In the genomic region with DNA sequence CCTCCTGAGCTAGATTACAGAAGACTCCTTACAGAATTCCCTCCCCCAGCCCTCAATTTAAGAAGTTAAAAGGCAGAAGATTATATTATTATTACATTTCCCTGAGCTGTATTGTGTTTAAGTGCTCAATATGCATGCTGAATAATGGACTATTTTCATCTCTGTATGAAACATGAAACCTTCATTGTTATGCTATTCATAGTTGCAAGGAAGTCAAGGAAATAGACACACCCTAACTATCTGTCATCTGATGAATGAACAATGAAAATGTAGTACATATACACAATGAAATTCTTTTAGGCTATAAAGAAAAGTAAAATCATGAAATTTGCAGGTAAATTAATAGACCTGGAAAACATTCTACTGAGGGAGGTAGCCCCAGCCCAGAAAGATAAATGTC, we compare ENCODE assay signal across 18 mouse cellular contexts.
DNase-seq lines count a peak whose midpoint lies in the region; ATAC-seq and TF ChIP-seq lines count a peak whose summit lies in the region.
"Had no signal": no experiment of that assay in that cellular context is flagged by ENCODE, and none has a peak within 500 bp of the region (broad histone marks: within the 10 kb centered on the region; RNA-seq: fewer than 3 reads in every experiment).

No protein-coding gene starts in this region.

- H3K27ac ChIP-seq in forebrain, postnatal 0 days (ENCODE audit: low read depth, low read length) = no peak overlapping the region
- H3K27ac ChIP-seq in forebrain, embryonic 11.5 days (ENCODE audit: low read depth, low read length) = no peak overlapping the region
- no peak overlapping the region for H3K27ac ChIP-seq in lung, postnatal 0 days (ENCODE audit: low read length)
- H3K27ac ChIP-seq: embryonic facial prominence, embryonic 10.5 days; embryonic facial prominence, embryonic 12.5 days; forebrain, embryonic 13.5 days; forebrain, embryonic 15.5 days had no signal

- no peak overlapping the region for H3K9ac ChIP-seq in forebrain, postnatal 0 days
- H3K9ac ChIP-seq in forebrain, embryonic 11.5 days (ENCODE audit: low read length) = no peak overlapping the region
- H3K9ac ChIP-seq in lung, postnatal 0 days (replicated peaks; ENCODE audit: low read depth) = no peak overlapping the region
- H3K9ac ChIP-seq: embryonic facial prominence, embryonic 12.5 days; forebrain, embryonic 13.5 days; forebrain, embryonic 15.5 days had no signal

- ATAC-seq in forebrain, postnatal 0 days = peak; percentile 72; the same call in 1 of the 2 replicates
- no peak for ATAC-seq in forebrain, embryonic 11.5 days (replicated peaks; ENCODE audit: low FRiP score)
- peak; percentile 74 for ATAC-seq in lung, postnatal 0 days
- ATAC-seq: forebrain, embryonic 13.5 days had no signal

- H3K36me3 ChIP-seq in forebrain, postnatal 0 days (ENCODE audit: insufficient read depth) = no peaks in the 10 kb centered on the region
- H3K36me3 ChIP-seq in forebrain, embryonic 11.5 days (ENCODE audit: control insufficient read depth, insufficient read depth, low read length) = no peaks in the 10 kb centered on the region
- no peaks in the 10 kb centered on the region for H3K36me3 ChIP-seq in lung, postnatal 0 days (ENCODE audit: insufficient read depth, low read length)
- H3K36me3 ChIP-seq in myocyte (ENCODE audit: control insufficient read depth, insufficient read depth) = no peaks in the 10 kb centered on the region
- H3K36me3 ChIP-seq: embryonic facial prominence, embryonic 10.5 days; embryonic facial prominence, embryonic 12.5 days; forebrain, embryonic 15.5 days had no signal

- no peak for DNase-seq in forebrain, postnatal 0 days
- DNase-seq in forebrain, embryonic 11.5 days (ENCODE audit: low spot score) = no peak
- DNase-seq in lung, postnatal 0 days (ENCODE audit: low spot score) = peak; percentile 12
- no peak for DNase-seq in lung, postnatal 36 days
- no peak for DNase-seq in gastrocnemius, adult 8-10 months (ENCODE audit: low spot score in 2 of 2)
- DNase-seq: adrenal gland, adult 2 months; adrenal gland, postnatal 10 days; adrenal gland, postnatal 25 days; cerebellum, adult 11-12 months; cerebellum, adult 2 months; cerebellum, adult 9-10 months; cerebellum, postnatal 10 days; cerebellum, postnatal 25 days had no signal

- H3K4me2 ChIP-seq in forebrain, postnatal 0 days (ENCODE audit: low read depth) = no peak overlapping the region
- H3K4me2 ChIP-seq in forebrain, embryonic 11.5 days (ENCODE audit: low read depth, low read length, severe bottlenecking) = no peak overlapping the region
- no peak overlapping the region for H3K4me2 ChIP-seq in lung, postnatal 0 days (replicated peaks; ENCODE audit: low read depth, low read length)
- peak overlapping the region; percentile 45 for H3K4me2 ChIP-seq in myocyte (ENCODE audit: low read depth)
- H3K4me2 ChIP-seq: embryonic facial prominence, embryonic 12.5 days; forebrain, embryonic 13.5 days; forebrain, embryonic 15.5 days had no signal

- TF ChIP-seq CTCF in forebrain, postnatal 0 days (IDR thresholded peaks at IDR 0.05; ENCODE audit: low read depth) = no peak
- no peak for TF ChIP-seq CTCF in lung, postnatal 0 days (IDR thresholded peaks at IDR 0.05)

- no peak overlapping the region for H3ac ChIP-seq in myocyte (ENCODE audit: control insufficient read depth, insufficient read length)

- no peak overlapping the region for H3K4me3 ChIP-seq in forebrain, postnatal 0 days (ENCODE audit: low read depth, low read length)
- no peak overlapping the region for H3K4me3 ChIP-seq in forebrain, embryonic 11.5 days (ENCODE audit: low read depth, low read length)
- no peak overlapping the region for H3K4me3 ChIP-seq in lung, postnatal 0 days (ENCODE audit: low read depth, low read length)
- no peak overlapping the region for H3K4me3 ChIP-seq in myocyte
- H3K4me3 ChIP-seq: embryonic facial prominence, embryonic 10.5 days; embryonic facial prominence, embryonic 12.5 days; forebrain, embryonic 13.5 days; forebrain, embryonic 15.5 days had no signal

- TF ChIP-seq POLR2A in myocyte (IDR thresholded peaks at IDR 0.05; ENCODE audit: insufficient read length, low read depth) = no peak

- no peaks in the 10 kb centered on the region for H3K79me2 ChIP-seq in myocyte (ENCODE audit: control insufficient read depth, insufficient read depth)

- H3K27me3 ChIP-seq in forebrain, postnatal 0 days (ENCODE audit: insufficient read depth, low read length) = no peaks in the 10 kb centered on the region
- H3K27me3 ChIP-seq in forebrain, embryonic 11.5 days (ENCODE audit: control insufficient read depth, insufficient read depth, low read length) = no peaks in the 10 kb centered on the region
- H3K27me3 ChIP-seq in lung, postnatal 0 days (replicated peaks; ENCODE audit: insufficient read depth, low read length) = no peaks in the 10 kb centered on the region
- H3K27me3 ChIP-seq in myocyte (ENCODE audit: control insufficient read depth, insufficient read depth, insufficient read length) = no peaks in the 10 kb centered on the region
- H3K27me3 ChIP-seq: embryonic facial prominence, embryonic 12.5 days; forebrain, embryonic 13.5 days; forebrain, embryonic 15.5 days had no signal

- H3K9me3 ChIP-seq in forebrain, postnatal 0 days (ENCODE audit: low read length) = no peaks in the 10 kb centered on the region
- H3K9me3 ChIP-seq in forebrain, embryonic 11.5 days (ENCODE audit: control insufficient read depth, low read length) = no peaks in the 10 kb centered on the region
- no peaks in the 10 kb centered on the region for H3K9me3 ChIP-seq in lung, postnatal 0 days (ENCODE audit: low read length)
- H3K9me3 ChIP-seq: embryonic facial prominence, embryonic 10.5 days; embryonic facial prominence, embryonic 12.5 days; forebrain, embryonic 13.5 days; forebrain, embryonic 15.5 days had no signal

- no peaks in the 10 kb centered on the region for H3K4me1 ChIP-seq in forebrain, postnatal 0 days (ENCODE audit: insufficient read depth)
- H3K4me1 ChIP-seq in forebrain, embryonic 11.5 days (replicated peaks; ENCODE audit: control insufficient read depth, insufficient read depth, low read length) = no peaks in the 10 kb centered on the region
- H3K4me1 ChIP-seq in lung, postnatal 0 days (ENCODE audit: insufficient read depth, low read depth, low read length) = no peaks in the 10 kb centered on the region
- H3K4me1 ChIP-seq: embryonic facial prominence, embryonic 10.5 days; embryonic facial prominence, embryonic 12.5 days; forebrain, embryonic 13.5 days; forebrain, embryonic 15.5 days had no signal

- TF ChIP-seq EP300 in lung, postnatal 0 days (IDR thresholded peaks at IDR 0.05) = peak; percentile 54

TF ChIP-seq in myocyte, 11 proteins besides CTCF, POLR2A, EP300 and RAD21:
- TF ChIP-seq POLR2AphosphoS2 (IDR thresholded peaks at IDR 0.05; ENCODE audit: insufficient read length, low read depth) (no peak), E2F4 (IDR thresholded peaks at IDR 0.05; ENCODE audit: insufficient read depth) (no peak), USF1 (IDR thresholded peaks at IDR 0.05; ENCODE audit: low read depth) (no peak)
